Mouse (Mus musculus) midbrain, embryonic 11.5 days (tissue): ENCODE data around the gene Cfap157. TPM values are rescaled to one million over a fixed set of nuclear protein-coding genes. Genes with fewer than 3 reads are reported as not detected.
A peak's percentile ranks its signal among the peaks of the same experiment; 100 is the strongest.

Source experiments
- ATAC-seq: fragments of 200-750 bp; cut with Nextera tagmentation; 2 replicates; pipeline ENCODE4 v1.8.0; 2017; ENCODE audit warnings: moderate TSS enrichment, moderate library complexity; ENCODE audit not compliant: low FRiP score
- DNase-seq: peaks from one replicate; pipeline ENCODE4 v3.0.0; 2015; ENCODE audit warnings: low spot score; ENCODE audit errors: missing footprints
- H3K27ac ChIP-seq: fragments of 300-500 bp; sonication (generic); 2 replicates; pipeline ENCODE4 v1.5.1; 2014; ENCODE audit warnings: low read depth, low read length
- H3K27me3 ChIP-seq: fragments of 300-500 bp; sonication (generic); 2 replicates; pipeline ENCODE4 v1.6.1; 2014; ENCODE audit warnings: mild to moderate bottlenecking, low read length, moderate library complexity, mixed read lengths; ENCODE audit not compliant: control insufficient read depth, insufficient read depth
- H3K36me3 ChIP-seq: fragments of 300-500 bp; sonication (generic); 2 replicates; pipeline ENCODE4 v1.6.1; 2014; ENCODE audit warnings: mild to moderate bottlenecking, low read length, moderate library complexity, mixed read lengths; ENCODE audit not compliant: control insufficient read depth, insufficient read depth
- H3K4me1 ChIP-seq: fragments of 300-500 bp; sonication (generic); 2 replicates; pipeline ENCODE4 v1.6.1; 2014; ENCODE audit warnings: low read length; ENCODE audit not compliant: control insufficient read depth, insufficient read depth
- H3K4me2 ChIP-seq: fragments of 300-500 bp; sonication (generic); 2 replicates; pipeline ENCODE4 v1.6.1; 2014; ENCODE audit warnings: mild to moderate bottlenecking, moderate library complexity
- H3K4me3 ChIP-seq: fragments of 300-500 bp; sonication (generic); 2 replicates; pipeline ENCODE4 v1.5.1; 2014; ENCODE audit warnings: low read depth, low read length
- H3K9ac ChIP-seq: fragments of 300-500 bp; sonication (generic); 2 replicates; pipeline ENCODE4 v1.6.1; 2014; ENCODE audit warnings: low read length
- H3K9me3 ChIP-seq: fragments of 300-500 bp; sonication (generic); 2 replicates; pipeline ENCODE4 v1.6.1; 2016; ENCODE audit warnings: low read length; ENCODE audit not compliant: control insufficient read depth
- WGBS: fragments of 180-500 bp; shearing (Covaris S2); extraction: QIAGEN DNeasy Blood & Tissue Kit; methylation state at CpG from one replicate; pipeline ENCODE4 v1.1.7; 2014; 5-methylcytosine and 5-hydroxymethylcytosine counted together
- polyA plus RNA-seq: library from polyadenylated mRNA; unstranded; fragments of >200 nt; fragmentation: Nextera tagmentation; extraction: Ambion mirVana; gene quantifications from 2 replicates; pipeline ENCODE4 v1.2.1, GENCODE M21; 2014

Cfap157 gene
- polyA plus RNA-seq, 1 experiment from 2014 or later, result 0.08 TPM

DNA sequence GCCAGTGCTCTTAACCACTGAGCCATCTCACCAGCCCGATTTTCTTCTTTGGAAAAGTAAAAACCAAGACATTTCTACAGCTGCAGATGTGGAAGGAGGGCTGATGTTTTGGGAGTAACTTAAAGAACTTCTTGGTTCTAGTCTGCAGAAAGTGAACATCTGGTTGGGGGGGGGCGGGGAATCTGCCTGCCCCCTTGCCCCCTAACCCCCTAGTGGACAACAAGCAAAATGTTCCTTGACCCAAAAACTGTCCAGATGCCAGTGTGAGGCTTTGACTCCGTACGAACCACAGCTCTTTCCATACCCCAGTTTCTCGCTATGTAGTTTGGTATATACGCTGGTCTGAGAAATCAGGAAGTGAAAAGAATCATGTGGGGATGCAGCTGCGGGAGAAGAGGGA is 34.0 kb downstream of the Cfap157 start:
- WGBS, result 71% methylated on average over 7 of the region's 7 CpGs
- Histone ChIP-seq H3K9me3 (no peaks in the 10 kb centered on the region), H3K9ac (no peak overlapping the region), H3K27ac (0 out of 2 replicates have a peak overlapping the region, but pooled peaks have one; percentile 1), H3K4me3 (no peak overlapping the region), H3K4me2 (no peak overlapping the region), H3K36me3 (peaks cover 9% of the 10 kb centered on the region), H3K4me1 (peaks cover 18% of the 10 kb centered on the region), H3K27me3 (0 out of 2 replicates have a peak, but pooled peaks cover 2% of the 10 kb centered on the region)
- ATAC-seq, result no peak
- no peak for DNase-seq

DNA sequence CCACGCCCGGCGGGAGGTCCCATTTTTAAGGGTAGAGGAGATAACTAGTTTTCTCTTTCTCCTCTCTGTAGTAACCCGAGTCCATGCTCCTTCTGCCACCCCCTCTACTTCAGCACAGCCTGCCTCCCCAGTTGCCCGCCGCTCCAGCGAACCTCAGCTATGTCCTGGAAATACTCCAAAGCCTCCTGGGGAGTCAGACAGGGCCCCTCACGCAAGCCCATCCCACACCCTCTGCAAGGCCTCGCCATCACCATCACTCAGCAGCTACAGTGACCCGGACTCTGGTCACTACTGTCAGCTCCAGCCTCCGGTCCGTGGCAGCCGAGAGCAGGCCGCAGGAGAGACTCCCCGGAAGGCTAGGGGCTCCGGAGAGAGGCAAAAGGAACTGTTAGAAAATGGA is 35.1 kb downstream of the Cfap157 start:
- peaks cover 18% of the 10 kb centered on the region for H3K4me1 ChIP-seq
- 88% methylated on average over 16 of the region's 16 CpGs for WGBS
- H3K9me3 ChIP-seq, result no peaks in the 10 kb centered on the region
- H3K4me3 ChIP-seq, result no peak overlapping the region
- H3K9ac ChIP-seq, result no peak overlapping the region
- no peak for ATAC-seq
- DNase-seq, result no peak
- peaks cover 9% of the 10 kb centered on the region for H3K36me3 ChIP-seq
- H3K27ac ChIP-seq, result no peak overlapping the region
- 0 out of 2 replicates have a peak, but pooled peaks cover 2% of the 10 kb centered on the region for H3K27me3 ChIP-seq
- H3K4me2 ChIP-seq, result no peak overlapping the region

DNA sequence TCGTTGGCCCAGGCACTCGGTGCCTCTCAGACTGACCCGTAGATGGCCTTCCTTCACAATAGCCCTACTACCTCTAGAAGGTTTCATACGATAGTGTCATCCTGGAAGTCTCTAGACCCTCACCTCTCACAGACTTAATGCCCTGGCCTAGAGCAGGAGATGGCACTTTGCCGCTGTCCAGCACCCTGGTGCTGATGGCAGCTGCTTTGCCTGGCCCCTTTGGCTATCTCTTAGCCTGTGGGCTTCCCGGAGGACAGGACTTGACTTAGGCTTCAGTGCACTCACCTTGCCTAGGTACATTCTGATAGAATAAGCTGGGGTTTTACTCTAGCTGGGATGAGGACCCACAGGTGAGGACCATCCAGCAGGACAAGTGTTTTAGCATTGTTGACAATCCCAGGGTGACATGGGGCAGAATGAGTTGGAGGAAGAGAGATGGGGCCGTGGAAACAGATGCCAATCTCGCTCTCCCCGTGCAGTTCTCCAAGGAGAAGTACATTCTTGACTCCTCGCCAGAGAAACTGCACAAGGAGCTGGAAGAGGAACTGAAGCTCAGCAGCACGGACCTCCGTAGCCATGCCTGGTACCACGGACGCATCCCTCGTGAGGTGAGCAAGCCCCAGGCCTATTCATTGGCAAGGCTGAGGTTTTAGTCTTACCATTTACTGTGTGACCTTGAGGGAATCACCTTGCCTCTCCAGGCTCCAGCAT is 39.8 kb downstream of the Cfap157 start:
- Histone ChIP-seq H3K9me3 (no peaks in the 10 kb centered on the region), H3K4me2 (no peak overlapping the region), H3K4me3 (no peak overlapping the region), H3K36me3 (peaks cover 9% of the 10 kb centered on the region), H3K9ac (no peak overlapping the region), H3K27ac (no peak overlapping the region), H3K27me3 (peaks cover 2% of the 10 kb centered on the region), H3K4me1 (peaks cover 22% of the 10 kb centered on the region)
- 78% methylated on average over 15 of the region's 15 CpGs for WGBS
- DNase-seq (no peak), ATAC-seq (no peak)

DNA sequence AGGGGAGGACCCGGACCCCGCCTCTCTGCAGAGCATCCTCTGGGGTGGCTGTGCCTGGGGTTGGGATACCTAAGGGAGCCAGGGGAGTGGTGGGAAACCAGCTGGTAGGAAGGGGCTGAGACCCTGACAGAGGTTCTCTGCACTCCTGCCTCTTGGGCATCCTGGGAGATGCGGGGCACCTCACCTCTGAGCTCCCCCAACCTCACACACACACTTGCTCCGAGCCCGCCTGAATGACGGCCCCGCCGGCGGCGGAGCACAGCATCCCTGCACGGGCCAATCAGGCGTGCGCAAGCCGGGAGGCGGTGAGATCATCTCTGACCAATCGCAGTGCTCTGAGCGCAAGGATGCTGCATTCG is 42.1 kb downstream of the Cfap157 start:
- Histone ChIP-seq H3K27ac (peak overlapping the region; percentile 69), H3K4me3 (peak overlapping the region; percentile 75), H3K9ac (peak overlapping the region; percentile 77), H3K36me3 (peaks cover 5% of the 10 kb centered on the region), H3K4me2 (peak overlapping the region; percentile 98), H3K27me3 (peaks cover 2% of the 10 kb centered on the region), H3K4me1 (peaks cover 22% of the 10 kb centered on the region), H3K9me3 (no peaks in the 10 kb centered on the region)
- peak; percentile 91 for ATAC-seq
- 5% methylated on average over 18 of the region's 18 CpGs for WGBS
- peak; percentile 98 for DNase-seq

DNA sequence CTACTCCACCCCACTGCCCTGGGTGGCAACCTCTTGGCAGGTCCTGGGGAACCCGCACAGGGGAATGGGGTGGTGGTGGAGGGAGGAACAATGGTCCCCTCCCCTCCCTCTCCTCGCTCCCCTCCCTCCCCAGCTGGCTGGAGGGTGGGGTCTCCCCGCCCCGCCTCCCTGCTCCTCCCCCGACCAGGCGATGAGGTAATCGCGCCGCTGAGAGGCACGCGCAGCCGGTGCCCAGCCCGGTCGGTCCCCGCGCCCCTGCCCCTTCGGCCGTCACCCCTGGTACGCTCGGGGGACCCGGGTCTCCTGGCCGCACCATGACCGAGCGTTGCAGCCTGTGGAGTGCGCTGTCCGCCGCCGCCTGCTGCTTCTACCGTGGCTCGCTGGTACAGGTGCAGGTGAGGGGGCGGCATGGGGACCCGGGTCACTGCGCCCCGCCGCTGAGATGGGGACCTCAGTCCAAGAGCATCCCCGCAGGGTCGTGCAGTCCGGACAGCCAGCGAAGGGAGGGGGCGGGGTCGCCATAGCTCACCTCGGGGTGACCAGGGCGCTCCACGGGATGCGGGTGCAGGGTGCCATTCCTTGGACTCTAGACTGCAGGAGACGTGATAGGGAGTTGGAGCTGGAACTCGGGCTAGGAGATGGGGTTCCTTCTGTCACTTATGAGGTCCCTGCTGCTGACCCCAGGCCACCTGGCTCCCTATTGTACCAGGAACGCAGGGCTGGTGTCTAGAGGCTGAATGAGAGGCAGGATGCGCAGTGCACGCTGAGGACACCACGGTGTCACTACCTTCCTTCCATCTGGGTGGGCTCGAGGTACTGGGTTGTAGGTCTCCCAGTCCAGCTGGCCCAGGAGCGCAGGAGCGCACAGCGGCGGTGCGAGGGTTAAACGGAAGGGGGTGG is 42.7 kb downstream of the Cfap157 start:
- Histone ChIP-seq H3K36me3 (peaks cover 3% of the 10 kb centered on the region; the same call in 1 of the 2 replicates), H3K9me3 (no peaks in the 10 kb centered on the region), H3K27me3 (peaks cover 2% of the 10 kb centered on the region), H3K4me2 (peak overlapping the region; percentile 98), H3K4me1 (peaks cover 22% of the 10 kb centered on the region), H3K27ac (peak overlapping the region; percentile 69), H3K9ac (peak overlapping the region; percentile 77), H3K4me3 (peak overlapping the region; percentile 75)
- peak; percentile 92 for DNase-seq
- peak; percentile 61 for ATAC-seq
- WGBS, result 1% methylated on average over 56 of the region's 58 CpGs

DNA sequence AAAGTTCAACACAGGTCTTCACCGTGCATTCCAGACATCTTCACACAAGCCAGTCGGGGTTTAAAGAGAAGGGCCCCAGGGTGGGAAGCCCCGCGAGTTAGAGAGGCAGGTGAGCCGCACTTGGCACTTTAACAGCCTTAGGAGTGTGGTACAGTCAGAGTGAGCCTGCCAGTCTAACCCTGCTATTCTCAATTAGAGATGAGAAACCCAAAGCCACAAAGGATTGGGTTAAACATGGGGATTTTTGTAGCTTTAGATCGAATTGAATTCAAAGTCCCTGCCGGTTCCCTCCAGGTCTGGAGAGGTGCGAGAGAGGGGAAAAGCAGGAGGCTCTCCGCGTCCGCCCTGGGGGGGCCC is 43.3 kb downstream of the Cfap157 start, which contains the start of gene 6330409D20Rik:
6330409D20Rik (minus strand) TSS at position 101 of the 357 bp plus-strand sequence.
- Histone ChIP-seq H3K27me3 (peaks cover 2% of the 10 kb centered on the region), H3K36me3 (peaks cover under 1% of the 10 kb centered on the region; the same call in 1 of the 2 replicates), H3K4me1 (peaks cover 22% of the 10 kb centered on the region), H3K4me3 (peak within 1 kb of the TSS; percentile 75), H3K27ac (peak within 1 kb of the TSS; percentile 69), H3K9ac (peak within 1 kb of the TSS; percentile 77), H3K9me3 (no peaks in the 10 kb centered on the region), H3K4me2 (peak within 1 kb of the TSS; percentile 98)
- no peak for DNase-seq
- 13% methylated on average over 11 of the region's 11 CpGs for WGBS
- no peak for ATAC-seq

DNA sequence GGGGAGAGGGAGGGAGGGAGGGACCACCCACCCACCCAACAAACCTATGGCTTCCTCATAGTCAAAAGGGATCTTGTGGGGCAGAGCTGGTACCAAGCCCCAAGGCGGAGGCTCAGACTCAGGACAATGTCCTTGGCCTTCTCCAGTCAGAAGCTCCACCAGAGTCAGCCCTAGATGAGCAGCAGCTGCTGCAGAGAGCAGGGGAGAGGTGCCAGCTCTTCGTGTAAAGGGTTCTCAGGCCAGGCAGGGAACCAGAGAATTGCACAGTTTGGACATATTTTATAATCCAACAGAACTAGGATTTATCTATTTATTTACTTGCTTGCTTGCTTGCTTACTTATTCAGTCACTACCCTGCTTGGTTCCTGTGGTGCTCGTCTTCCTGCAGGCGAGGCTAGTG is 44.9 kb downstream of the Cfap157 start:
- H3K27ac ChIP-seq, result no peak overlapping the region
- no peak overlapping the region for H3K4me3 ChIP-seq
- H3K36me3 ChIP-seq, result no peaks in the 10 kb centered on the region
- peaks cover 26% of the 10 kb centered on the region for H3K4me1 ChIP-seq
- H3K9me3 ChIP-seq, result no peaks in the 10 kb centered on the region
- H3K4me2 ChIP-seq, result no peak overlapping the region
- WGBS, result 80% methylated on average over 4 of the region's 4 CpGs
- no peak for ATAC-seq
- no peak for DNase-seq
- peaks cover 2% of the 10 kb centered on the region for H3K27me3 ChIP-seq
- H3K9ac ChIP-seq, result no peak overlapping the region

DNA sequence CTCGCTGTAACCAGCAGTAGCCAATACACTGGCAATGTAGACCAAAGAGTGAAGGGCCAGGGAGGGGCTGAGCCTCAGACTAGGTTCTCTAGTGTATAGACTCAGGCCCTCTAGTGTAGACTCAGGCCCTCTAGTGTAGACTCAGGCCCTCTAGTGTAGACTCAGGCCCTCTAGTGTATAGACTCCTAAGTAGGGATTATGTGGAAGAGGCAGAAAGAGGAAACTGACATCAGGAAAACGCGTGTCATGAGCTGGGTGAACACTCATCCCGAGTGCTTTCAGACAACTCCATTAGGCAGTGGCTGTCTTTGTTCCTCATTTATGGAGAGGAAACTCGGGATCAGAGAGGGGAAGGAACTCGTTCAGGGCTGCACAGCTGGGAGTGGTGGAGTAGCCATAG is 47.2 kb downstream of the Cfap157 start:
- no peaks in the 10 kb centered on the region for H3K36me3 ChIP-seq
- DNase-seq (no peak), ATAC-seq (no peak)
- H3K27ac ChIP-seq, result no peak overlapping the region
- 53% methylated on average over 6 of the region's 6 CpGs for WGBS
- peaks cover 14% of the 10 kb centered on the region for H3K4me1 ChIP-seq
- no peaks in the 10 kb centered on the region for H3K9me3 ChIP-seq
- no peak overlapping the region for H3K4me3 ChIP-seq
- no peak overlapping the region for H3K9ac ChIP-seq
- H3K27me3 ChIP-seq, result peaks cover 2% of the 10 kb centered on the region
- H3K4me2 ChIP-seq, result no peak overlapping the region

DNA sequence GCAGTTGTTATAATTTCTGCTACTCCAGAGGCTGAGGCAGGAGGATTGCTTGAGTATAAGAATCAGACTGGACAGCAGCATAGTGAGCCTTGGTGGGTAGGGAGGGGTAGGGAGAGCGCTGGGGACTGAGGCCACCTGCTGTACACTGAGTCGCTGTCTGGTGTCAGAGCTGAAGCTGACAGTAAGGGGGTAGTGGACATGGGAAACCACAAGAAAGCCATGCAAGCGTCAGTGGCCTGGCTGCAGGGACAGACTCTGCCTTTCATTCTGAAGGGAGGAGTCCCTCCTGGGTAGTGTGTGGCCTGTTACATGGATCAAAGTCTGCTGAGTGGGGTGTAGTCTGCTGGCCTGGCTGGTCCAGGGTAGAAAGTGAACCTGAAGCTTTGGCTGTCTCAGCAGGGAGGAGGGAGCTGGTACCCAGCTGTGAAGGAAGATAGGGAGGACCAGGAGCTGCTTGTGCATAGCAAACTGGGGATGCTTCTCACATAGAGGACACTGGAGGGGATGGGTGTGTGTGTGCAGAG is 47.9 kb downstream of the Cfap157 start:
- H3K36me3 ChIP-seq, result no peaks in the 10 kb centered on the region
- H3K9me3 ChIP-seq, result no peaks in the 10 kb centered on the region
- H3K4me3 ChIP-seq, result no peak overlapping the region
- H3K27me3 ChIP-seq, result peaks cover 2% of the 10 kb centered on the region
- DNase-seq (no peak), ATAC-seq (no peak)
- H3K27ac ChIP-seq, result no peak overlapping the region
- H3K9ac ChIP-seq, result no peak overlapping the region
- no peak overlapping the region for H3K4me2 ChIP-seq
- 35% methylated on average over 3 of the region's 3 CpGs for WGBS
- peaks cover 8% of the 10 kb centered on the region for H3K4me1 ChIP-seq
